Mouse (Mus musculus) CH12.LX (cell line): Measurements from ENCODE around the gene Dnajc11. TPM values are rescaled to one million over a fixed set of nuclear protein-coding genes. Genes with fewer than 3 reads are reported as not detected.

Experiments used
- DNase-seq: peaks from one replicate; pipeline ENCODE4 v3.0.0-alpha.2; 2013; ENCODE audit errors: extremely low read depth
- H3K27ac ChIP-seq: 2 replicates; pipeline ENCODE4 v1.5.1; 2012; ENCODE audit warnings: low read depth, mild to moderate bottlenecking, control low read depth, moderate library complexity; ENCODE audit not compliant: insufficient read depth
- H3K27me3 ChIP-seq: replicated peaks from 2 replicates; pipeline ENCODE3; 2012; ENCODE audit warnings: inconsistent platforms
- H3K36me3 ChIP-seq, 2 experiments: replicated peaks in 1 of 2; 2 replicates each; pipeline versions ENCODE3 to v1.6.1; 2012; ENCODE audit warnings: inconsistent platforms in 1 of 2, low read length in 1 of 2, mild to moderate bottlenecking in 1 of 2, mixed read lengths in 1 of 2, moderate library complexity in 1 of 2; ENCODE audit not compliant: control insufficient read depth in 1 of 2, insufficient read depth in 1 of 2
- H3K4me1 ChIP-seq, 2 experiments: 2 replicates each; pipeline ENCODE4 v1.6.1; 2012; ENCODE audit warnings: inconsistent platforms in 1 of 2, moderate library complexity in 1 of 2; ENCODE audit not compliant: insufficient read depth in 2 of 2, control insufficient read depth in 1 of 2
- H3K4me2 ChIP-seq: 2 replicates; pipeline ENCODE4 v1.6.1; 2012; ENCODE audit warnings: low read depth, mild to moderate bottlenecking, control low read depth; ENCODE audit not compliant: poor library complexity, insufficient read depth, severe bottlenecking
- H3K4me3 ChIP-seq, 3 experiments: fragments of 150-350 bp in 1 of 3; sonication (generic) in 1 of 3; replicated peaks in 1 of 3; 2 replicates each; pipeline versions ENCODE3 to v1.5.1; 2011 to 2012; ENCODE audit warnings: low read depth in 2 of 3, low read length in 2 of 3, mild to moderate bottlenecking in 2 of 3, moderate library complexity in 2 of 3, control low read depth in 1 of 3, improper control_type of control experiment in 1 of 3, inconsistent platforms in 1 of 3, mixed read lengths in 1 of 3; ENCODE audit not compliant: poor library complexity in 1 of 3
- H3K79me2 ChIP-seq: replicated peaks from 2 replicates; pipeline ENCODE4 v1.6.1; 2012; ENCODE audit warnings: mild to moderate bottlenecking, moderate library complexity; ENCODE audit not compliant: control insufficient read depth, poor library complexity, insufficient read depth, severe bottlenecking; ENCODE audit errors: extremely low read depth
- H3K9ac ChIP-seq: 2 replicates; pipeline ENCODE4 v1.6.1; 2012; ENCODE audit warnings: low read depth, mild to moderate bottlenecking, control low read depth, moderate library complexity; ENCODE audit not compliant: insufficient read depth
- H3K9me3 ChIP-seq: replicated peaks from 2 replicates; pipeline ENCODE3; 2012; ENCODE audit warnings: low read length, inconsistent platforms, mixed read lengths
- CHD1 ChIP-seq: IDR thresholded peaks from 2 replicates; pipeline ENCODE4 v1.6.1; 2012; ENCODE audit warnings: low read depth, low read length, improper control_type of control experiment, inconsistent platforms
- CHD2 ChIP-seq: IDR thresholded peaks from 2 replicates; pipeline ENCODE4 v1.6.1; 2011; ENCODE audit warnings: low read length, improper control_type of control experiment
- CTCF ChIP-seq, 2 experiments: IDR thresholded peaks in 1 of 2; conservative IDR thresholded peaks in 1 of 2; 2 replicates each; pipeline ENCODE4 v1.5.1; 2011 to 2012; ENCODE audit warnings: low read depth in 2 of 2, low read length in 2 of 2, improper control_type of control experiment in 1 of 2, inconsistent platforms in 1 of 2, mild to moderate bottlenecking in 1 of 2, moderate library complexity in 1 of 2
- ELF1 ChIP-seq: IDR thresholded peaks from 2 replicates; pipeline ENCODE4 v1.6.1; 2014; ENCODE audit warnings: low read depth, mild to moderate bottlenecking, inconsistent platforms, low read length, improper control_type of control experiment
- EP300 ChIP-seq: IDR thresholded peaks from 2 replicates; pipeline ENCODE4 v1.6.1; 2011; ENCODE audit warnings: low read length, improper control_type of control experiment
- ETS1 ChIP-seq: conservative IDR thresholded peaks from 2 replicates; pipeline ENCODE4 v1.6.1; 2012; ENCODE audit warnings: low read depth, mild to moderate bottlenecking, inconsistent platforms, low read length, improper control_type of control experiment, moderate library complexity
- GABPA ChIP-seq: IDR thresholded peaks from 2 replicates; pipeline ENCODE4 v1.6.1; 2012; ENCODE audit warnings: low read depth, low read length, improper control_type of control experiment, inconsistent platforms; ENCODE audit not compliant: insufficient replicate concordance
- JUND ChIP-seq: conservative IDR thresholded peaks from 2 replicates; pipeline ENCODE4 v1.6.1; 2011; ENCODE audit warnings: low read depth, low read length, improper control_type of control experiment
- KAT2A ChIP-seq: IDR thresholded peaks from 2 replicates; pipeline ENCODE4 v1.6.1; 2012; ENCODE audit warnings: low read length, improper control_type of control experiment, inconsistent platforms; ENCODE audit not compliant: insufficient replicate concordance
- MAZ ChIP-seq: IDR thresholded peaks from 2 replicates; pipeline ENCODE4 v1.6.1; 2012; ENCODE audit warnings: low read depth, mild to moderate bottlenecking, inconsistent platforms, low read length, improper control_type of control experiment, moderate library complexity
- MEF2A ChIP-seq: IDR thresholded peaks from 2 replicates; pipeline ENCODE4 v1.6.1; 2014; ENCODE audit warnings: low read depth, mild to moderate bottlenecking, inconsistent platforms, low read length, improper control_type of control experiment, borderline replicate concordance
- MYC ChIP-seq: IDR thresholded peaks from 2 replicates; pipeline ENCODE4 v1.6.1; 2011; ENCODE audit warnings: low read depth, mild to moderate bottlenecking, improper control_type of control experiment, low read length
- NELFE ChIP-seq: IDR thresholded peaks from 2 replicates; pipeline ENCODE4 v1.6.1; 2011; ENCODE audit warnings: low read depth, low read length, improper control_type of control experiment
- RAD21 ChIP-seq: IDR thresholded peaks from 2 replicates; pipeline ENCODE4 v1.6.1; 2011; ENCODE audit warnings: low read depth, mild to moderate bottlenecking, low read length, improper control_type of control experiment, moderate library complexity
- RCOR1 ChIP-seq: conservative IDR thresholded peaks from 2 replicates; pipeline ENCODE4 v1.6.1; 2012; ENCODE audit warnings: low read depth, mild to moderate bottlenecking, inconsistent platforms, low read length, improper control_type of control experiment
- SIN3A ChIP-seq: IDR thresholded peaks from 2 replicates; pipeline ENCODE4 v1.6.1; 2012; ENCODE audit warnings: low read length, improper control_type of control experiment, inconsistent platforms
- SMC3 ChIP-seq: IDR thresholded peaks from 2 replicates; pipeline ENCODE4 v1.6.1; 2011; ENCODE audit warnings: low read depth, low read length, improper control_type of control experiment
- TBP ChIP-seq: conservative IDR thresholded peaks from 2 replicates; pipeline ENCODE4 v1.6.1; 2011; ENCODE audit warnings: low read depth, low read length, improper control_type of control experiment
- TCF12 ChIP-seq: IDR thresholded peaks from 2 replicates; pipeline ENCODE4 v1.6.1; 2014; ENCODE audit warnings: low read depth, mild to moderate bottlenecking, inconsistent platforms, low read length, improper control_type of control experiment
- UBTF ChIP-seq: IDR thresholded peaks from 2 replicates; pipeline ENCODE4 v1.6.1; 2012; ENCODE audit warnings: low read depth, mild to moderate bottlenecking, inconsistent platforms, low read length, improper control_type of control experiment, moderate library complexity
- ZC3H11A ChIP-seq: IDR thresholded peaks from 2 replicates; pipeline ENCODE4 v1.6.1; 2012; ENCODE audit warnings: low read depth, mild to moderate bottlenecking, inconsistent platforms, low read length, improper control_type of control experiment
- ZKSCAN1 ChIP-seq: IDR thresholded peaks from 2 replicates; pipeline ENCODE4 v1.6.1; 2012; ENCODE audit warnings: low read depth, inconsistent platforms, low read length, improper control_type of control experiment, borderline replicate concordance
- ZMIZ1 ChIP-seq: IDR thresholded peaks from 2 replicates; pipeline ENCODE4 v1.6.1; 2012; ENCODE audit warnings: low read depth, mild to moderate bottlenecking, inconsistent platforms, low read length, improper control_type of control experiment
- ZNF384 ChIP-seq: IDR thresholded peaks from 2 replicates; pipeline ENCODE4 v1.6.1; 2012; ENCODE audit warnings: low read depth, low read length, improper control_type of control experiment, inconsistent platforms
- dilution Hi-C: fragments of 300-500 bp; cut with MboI; formaldehyde crosslinking; loops from 2 replicates; pipeline ENCODE4 v1.14.3; 2020; ENCODE audit warnings: low sequenced_read_pairs; ENCODE audit not compliant: extremely low pct_unique_long_range_greater_than_20kb, extremely low pct_ligation_motif_present
- in situ Hi-C: fragments of 300-500 bp; cut with MboI; formaldehyde crosslinking; loops from 3 replicates; pipeline ENCODE4 v1.14.3; 2019; ENCODE audit warnings: low sequenced_read_pairs, low pct_ligation_motif_present, low pct_unique_long_range_greater_than_20kb, mixed read lengths
- polyA plus RNA-seq: library from polyadenylated mRNA; unstranded; fragments of >175 nt; gene quantifications from 2 replicates; pipeline ENCODE4 v1.2.1, GENCODE M21; 2012; ENCODE audit warnings: low read depth; ENCODE audit not compliant: insufficient read length
- total RNA-seq, 2 experiments: library from RNA; depleted of rRNA; stranded (reverse); fragments of 300-350 nt in 1 of 2; fragments of >200 nt in 1 of 2; gene quantifications; 2 replicates each; pipeline ENCODE4 v1.2.3; 2012 to 2014

Dnajc11 gene
- total and polyA plus RNA-seq, 3 experiments = 63.5 to 102 (median 75.6) TPM

DNA sequence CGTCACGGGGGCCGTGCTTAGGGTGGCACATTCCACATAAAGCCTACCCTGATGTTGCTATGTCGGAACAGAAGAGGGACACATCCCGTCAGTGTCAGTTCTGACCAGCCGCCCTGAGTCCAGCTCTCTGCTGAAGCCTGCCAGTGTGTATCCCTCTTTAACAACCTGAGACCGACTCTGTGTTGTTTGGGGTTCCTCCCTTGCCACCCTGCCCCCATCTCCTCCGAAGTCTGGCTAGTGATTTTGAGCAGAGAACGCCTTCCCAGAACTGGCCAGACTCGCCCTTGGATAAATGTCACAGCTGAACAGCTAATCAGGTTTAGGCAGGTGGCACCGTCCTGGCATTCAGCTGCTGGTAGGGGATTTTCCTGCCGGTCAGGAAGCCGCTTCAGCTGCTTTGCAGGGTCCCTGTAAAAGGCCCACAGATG lies 77.2 kb downstream of the Dnajc11 start:
- peaks cover 9 to 36% of the 10 kb centered on the region in 2 experiments for H3K4me1 ChIP-seq
- peak overlapping the region; percentile 86 for H3K4me2 ChIP-seq
- peaks cover 2% of the 10 kb centered on the region; the same call in 1 of the 2 replicates for H3K79me2 ChIP-seq
- peaks cover 18% of the 10 kb centered on the region for H3K27me3 ChIP-seq
- H3K4me3 ChIP-seq = peak overlapping the region; percentile 68 to 92 (median 86)
- H3K9me3 ChIP-seq = no peaks in the 10 kb centered on the region
- peaks cover 26 to 42% of the 10 kb centered on the region in 2 experiments for H3K36me3 ChIP-seq
- DNase-seq = no peak
- dilution Hi-C loops (no loop called here), in situ Hi-C loops (no loop called here)
- peak overlapping the region; percentile 47; the same call in 1 of the 2 replicates for H3K9ac ChIP-seq
- no peak overlapping the region for H3K27ac ChIP-seq
- no peak for TF ChIP-seq SIN3A
- no peak for TF ChIP-seq EP300
- no peak for TF ChIP-seq ETS1

DNA sequence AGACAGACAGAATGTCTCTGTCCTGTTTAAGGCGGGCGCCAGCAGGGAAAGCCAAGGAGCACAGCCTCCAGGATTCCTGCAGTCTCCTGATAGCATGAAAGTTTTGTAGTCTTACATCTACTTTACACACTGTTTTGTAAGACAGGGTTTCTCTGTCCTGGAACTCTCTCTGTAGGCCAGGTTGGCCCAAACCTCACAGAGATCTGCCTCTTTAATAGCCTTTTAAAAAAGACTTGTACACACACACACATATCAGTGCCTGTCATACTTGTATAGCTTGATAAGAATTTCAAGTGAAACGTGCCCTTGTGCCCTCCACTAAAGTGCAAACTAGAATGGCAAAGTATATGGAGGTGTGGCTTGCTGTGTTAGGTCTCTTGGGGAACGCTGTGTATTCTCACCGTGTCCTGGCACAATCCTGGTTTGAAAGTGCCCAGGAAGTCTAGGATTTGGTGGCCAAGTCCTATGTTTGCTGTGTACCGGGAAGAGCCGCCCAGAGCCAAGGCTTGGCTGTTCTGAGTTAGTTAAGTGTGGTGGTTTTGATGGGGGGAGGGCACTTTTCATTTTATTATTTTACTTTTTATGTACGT lies 77.8 kb downstream of the Dnajc11 start:
- TF ChIP-seq RAD21 (no peak), CHD1 (no peak), ZNF384 (no peak), UBTF (no peak), ZMIZ1 (no peak), ZKSCAN1 (no peak), TCF12 (no peak), CTCF (conservative IDR thresholded peaks at IDR 0.05 in 1 of 2, IDR thresholded peaks at IDR 0.05 in 1 of 2; ENCODE audit: low read depth in 2 of 2, low read length in 2 of 2) (no peak), ETS1 (no peak), RCOR1 (no peak)
- TF ChIP-seq, all 38 proteins: peak for 0
- Histone ChIP-seq H3K9ac (no peak overlapping the region), H3K79me2 (peaks cover 2% of the 10 kb centered on the region; the same call in 1 of the 2 replicates), H3K36me3 (peaks cover 26 to 48% of the 10 kb centered on the region in 2 experiments), H3K4me2 (peak overlapping the region; percentile 86; the same call in 1 of the 2 replicates), H3K27me3 (peaks cover 18% of the 10 kb centered on the region), H3K9me3 (no peaks in the 10 kb centered on the region), H3K4me1 (peaks cover 9 to 36% of the 10 kb centered on the region in 2 experiments), H3K4me3 (no peak overlapping the region), H3K27ac (no peak overlapping the region)
- in situ Hi-C loops (no loop called here), dilution Hi-C loops (no loop called here)
- no peak for DNase-seq

DNA sequence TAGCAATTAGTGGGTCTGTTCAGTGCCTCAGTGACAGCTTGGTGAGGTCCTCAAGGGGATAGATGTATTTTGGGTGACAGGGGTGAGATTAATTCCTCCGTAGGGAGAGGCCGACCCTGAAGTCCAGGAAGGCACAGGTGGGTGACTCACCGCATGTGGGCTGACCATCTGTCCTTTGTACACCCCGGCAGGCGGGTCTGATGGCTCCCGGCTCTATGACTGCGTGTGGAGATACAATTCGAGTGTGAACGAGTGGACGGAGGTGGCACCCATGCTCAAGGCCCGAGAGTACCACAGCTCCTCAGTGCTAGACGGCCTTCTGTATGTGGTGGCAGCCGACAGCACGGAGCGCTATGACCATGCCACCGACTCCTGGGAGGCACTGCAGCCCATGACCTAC lies 78.6 kb downstream of the Dnajc11 start:
- Histone ChIP-seq H3K4me3 (no peak overlapping the region), H3K4me1 (peaks cover 15 to 39% of the 10 kb centered on the region in 2 experiments), H3K27me3 (peaks cover 14% of the 10 kb centered on the region), H3K36me3 (peaks cover 26 to 56% of the 10 kb centered on the region in 2 experiments), H3K9me3 (no peaks in the 10 kb centered on the region), H3K4me2 (no peak overlapping the region), H3K9ac (no peak overlapping the region), H3K27ac (no peak overlapping the region), H3K79me2 (peaks cover 2% of the 10 kb centered on the region; the same call in 1 of the 2 replicates)
- in situ Hi-C loops (no loop called here), dilution Hi-C loops (no loop called here)
- DNase-seq = no peak
- TF ChIP-seq ETS1 = no peak
- TF ChIP-seq ZNF384 = no peak
- no peak for TF ChIP-seq NELFE
- TF ChIP-seq TBP = no peak
- no peak for TF ChIP-seq KAT2A
- no peak for TF ChIP-seq ZMIZ1
- TF ChIP-seq MEF2A = no peak
- no peak for TF ChIP-seq SMC3
- no peak for TF ChIP-seq MAZ
- no peak for TF ChIP-seq ZKSCAN1
- no peak for TF ChIP-seq MYC
- TF ChIP-seq RAD21 = no peak
- no peak for TF ChIP-seq GABPA
- no peak for TF ChIP-seq ELF1
- no peak for TF ChIP-seq ZC3H11A
- TF ChIP-seq JUND = no peak
- no peak for TF ChIP-seq CHD2
- no peak for TF ChIP-seq CHD1
